Mouse (Mus musculus): ENCODE data around the gene Gypa.

Gypa gene

DNA sequence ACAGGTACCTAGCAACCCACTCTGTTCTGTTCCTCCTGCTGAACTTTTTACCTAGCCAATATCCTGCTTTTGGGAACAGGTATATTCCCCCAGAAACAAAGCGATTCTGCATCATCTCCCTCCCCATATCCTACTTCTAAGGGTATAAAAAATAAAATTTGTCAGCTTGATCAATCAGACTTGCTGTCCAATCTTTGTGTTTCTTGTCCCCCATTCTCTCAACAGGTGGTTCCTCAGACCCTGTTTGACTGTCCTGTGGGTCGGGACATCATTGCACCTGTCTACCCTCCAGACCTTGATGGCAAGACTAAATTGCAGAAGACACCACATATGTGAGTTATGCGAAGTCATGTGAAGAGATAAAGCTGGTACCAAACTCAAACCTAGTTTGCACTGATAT, 48.3 kb downstream of the Gypa start:
- no peak for DNase-seq (ENCODE audit: low read depth in 2 of 2, low spot score in 2 of 2)

DNA sequence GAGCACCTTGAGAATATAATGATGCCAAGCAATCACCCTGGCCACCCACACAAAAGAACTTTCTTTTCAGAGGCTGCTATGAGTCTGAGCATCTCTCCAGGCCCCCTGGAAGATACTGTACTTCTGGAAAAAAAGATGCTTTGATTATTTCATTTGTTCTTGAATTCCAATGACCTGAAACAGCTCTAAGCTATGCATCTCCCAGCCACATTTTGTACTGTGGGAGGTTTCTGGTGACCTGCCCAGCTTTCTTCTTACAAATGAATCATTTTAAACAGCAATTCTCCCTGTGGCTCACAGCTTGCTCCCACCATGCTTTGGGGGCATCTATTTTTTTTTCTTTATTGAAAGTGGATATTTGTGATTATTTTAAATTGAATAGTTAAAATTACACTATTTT, 56.9 kb downstream of the Gypa start:
- DNase-seq (ENCODE audit: low read depth in 2 of 2, low spot score in 2 of 2) = no peak

DNA sequence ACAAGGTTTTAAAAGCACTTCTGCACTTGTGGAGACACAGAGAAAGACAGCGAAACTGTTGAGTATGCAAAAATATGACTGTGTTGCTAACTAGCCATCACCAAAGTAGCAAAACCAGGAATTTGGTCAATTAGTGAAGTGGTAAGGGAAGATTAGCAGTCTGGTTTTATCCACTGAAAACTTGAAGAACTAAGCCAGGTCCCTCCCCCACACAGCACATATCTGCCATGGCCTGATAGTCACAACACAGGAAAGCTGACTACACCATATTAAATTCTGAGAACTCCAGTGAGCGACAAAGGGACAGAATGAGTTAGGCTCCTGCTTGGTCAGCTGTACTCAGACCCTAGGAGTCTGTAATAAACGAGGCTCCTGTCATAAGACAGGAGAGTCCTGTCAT, 57.7 kb downstream of the Gypa start:
- DNase-seq (ENCODE audit: low read depth in 2 of 2, low spot score in 2 of 2) = no peak

DNA sequence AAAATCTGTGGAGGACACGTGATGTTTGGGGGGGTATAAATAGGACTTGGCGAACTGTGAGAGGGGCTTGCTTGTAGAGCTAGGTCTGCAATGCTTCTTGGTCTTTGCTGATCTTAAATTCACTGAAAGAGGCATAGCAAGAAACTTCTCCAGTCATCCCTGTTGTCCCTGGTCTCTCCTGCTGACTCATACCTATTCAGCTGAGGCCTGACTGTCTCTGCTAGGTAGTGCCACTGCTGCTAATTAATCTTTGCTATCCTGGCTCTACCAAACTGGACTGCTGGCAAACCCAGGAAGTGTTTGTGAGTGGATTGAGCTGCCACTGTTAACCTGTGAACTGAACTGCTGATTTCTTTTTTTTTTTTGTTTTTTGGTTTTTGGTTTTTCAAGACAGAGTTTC, 61.4 kb downstream of the Gypa start:
- DNase-seq (ENCODE audit: low read depth in 2 of 2, low spot score in 2 of 2) = no peak

All from CD8-positive naive resting alpha-beta T cell, adult 2 months (primary cell).